Mouse (Mus musculus) testis, postnatal 10 days (tissue): ENCODE measurements around the gene Wdr31.

ENCODE experiments used
- DNase-seq: peaks from one replicate; pipeline ENCODE4 v3.0.0; 2021; ENCODE audit warnings: low spot score

Wdr31 gene

DNA sequence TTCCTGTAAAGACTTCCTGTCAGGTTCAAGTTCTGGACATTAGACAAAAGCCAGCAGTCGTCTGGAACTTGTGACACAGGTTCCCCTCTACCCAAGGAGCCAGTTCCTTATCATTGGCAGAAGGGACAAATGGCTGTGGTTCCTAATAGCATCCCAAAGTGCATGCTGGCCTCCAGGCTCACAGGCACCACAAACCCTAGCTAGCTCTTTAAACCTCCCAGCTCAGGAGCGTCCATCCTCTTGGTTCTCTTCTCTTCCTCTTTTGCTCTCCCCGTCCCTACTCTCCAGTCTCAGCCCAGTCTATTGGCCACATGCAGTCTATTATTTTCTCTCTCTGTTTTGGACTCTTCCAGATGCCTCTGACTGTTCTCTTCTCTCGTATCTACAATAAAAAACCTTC is 30.9 kb downstream of the Wdr31 start:
- DNase-seq = no peak

DNA sequence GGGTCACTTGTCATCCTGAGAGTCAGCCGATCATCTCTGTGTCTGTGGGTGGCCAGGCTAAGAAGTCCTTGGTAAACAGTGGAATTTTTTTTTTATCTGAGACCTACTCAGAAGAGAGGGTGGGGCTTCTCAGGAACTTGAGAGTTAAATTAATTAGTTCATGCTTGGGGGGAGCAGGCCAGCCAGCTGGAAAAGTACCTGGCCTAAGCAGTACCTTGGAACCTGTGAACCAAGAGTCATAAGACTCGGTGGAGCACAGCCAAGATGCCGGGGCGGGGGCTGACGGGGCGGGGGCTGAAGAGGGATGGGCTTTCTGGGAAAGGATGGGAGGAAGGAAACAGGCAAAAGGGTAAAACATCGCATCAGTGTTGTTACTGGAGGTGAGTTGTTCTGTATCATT is 32.8 kb downstream of the Wdr31 start:
- no peak for DNase-seq

DNA sequence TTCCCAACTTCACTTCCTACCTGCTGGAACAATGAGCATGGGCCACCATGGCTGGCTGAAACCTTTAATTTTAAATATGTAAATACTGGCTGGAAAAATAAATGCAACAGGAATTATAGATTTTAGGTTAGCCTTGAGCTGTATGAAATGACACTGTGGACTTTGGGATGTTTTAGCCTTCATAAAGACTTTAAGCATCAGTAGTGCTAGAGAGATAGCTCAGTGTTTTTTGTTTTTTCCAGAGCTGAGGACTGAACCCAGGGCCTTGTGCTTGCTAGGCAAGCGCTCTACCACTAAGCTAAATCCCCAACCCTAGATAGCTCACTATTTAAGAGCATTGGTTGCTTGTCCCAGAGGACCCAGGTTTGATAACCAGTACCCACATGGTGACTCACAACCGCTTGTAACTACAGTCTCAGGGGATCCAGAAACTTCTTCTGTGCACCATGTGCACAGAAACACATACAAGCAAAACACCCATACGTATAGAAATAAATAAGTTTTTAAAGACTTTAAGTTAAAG is 33.4 kb downstream of the Wdr31 start:
- DNase-seq = no peak

DNA sequence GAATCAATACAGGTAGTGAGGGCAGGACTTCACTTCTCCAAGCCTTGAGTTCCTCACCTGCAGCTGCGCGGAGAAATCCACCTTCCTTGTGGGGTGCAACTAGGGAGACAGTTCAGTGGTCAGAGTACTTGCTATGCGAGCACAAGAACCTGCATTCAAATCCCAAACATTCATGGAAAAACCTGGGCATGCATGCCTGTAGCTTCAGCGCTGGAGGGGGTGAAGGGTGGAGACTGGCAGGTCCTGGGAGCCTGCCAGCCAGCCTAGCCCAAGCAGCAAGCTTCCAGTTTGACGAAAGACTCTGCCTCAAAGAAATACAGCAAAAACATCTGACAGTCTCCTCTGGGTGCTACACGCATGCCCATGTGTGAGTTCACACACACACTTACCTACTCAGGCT is 35.6 kb downstream of the Wdr31 start, which contains the start of gene Rnf183:
Gene Rnf183 (minus strand): TSS at position 172 of the 400 bp plus-strand sequence.
- no peak for DNase-seq

DNA sequence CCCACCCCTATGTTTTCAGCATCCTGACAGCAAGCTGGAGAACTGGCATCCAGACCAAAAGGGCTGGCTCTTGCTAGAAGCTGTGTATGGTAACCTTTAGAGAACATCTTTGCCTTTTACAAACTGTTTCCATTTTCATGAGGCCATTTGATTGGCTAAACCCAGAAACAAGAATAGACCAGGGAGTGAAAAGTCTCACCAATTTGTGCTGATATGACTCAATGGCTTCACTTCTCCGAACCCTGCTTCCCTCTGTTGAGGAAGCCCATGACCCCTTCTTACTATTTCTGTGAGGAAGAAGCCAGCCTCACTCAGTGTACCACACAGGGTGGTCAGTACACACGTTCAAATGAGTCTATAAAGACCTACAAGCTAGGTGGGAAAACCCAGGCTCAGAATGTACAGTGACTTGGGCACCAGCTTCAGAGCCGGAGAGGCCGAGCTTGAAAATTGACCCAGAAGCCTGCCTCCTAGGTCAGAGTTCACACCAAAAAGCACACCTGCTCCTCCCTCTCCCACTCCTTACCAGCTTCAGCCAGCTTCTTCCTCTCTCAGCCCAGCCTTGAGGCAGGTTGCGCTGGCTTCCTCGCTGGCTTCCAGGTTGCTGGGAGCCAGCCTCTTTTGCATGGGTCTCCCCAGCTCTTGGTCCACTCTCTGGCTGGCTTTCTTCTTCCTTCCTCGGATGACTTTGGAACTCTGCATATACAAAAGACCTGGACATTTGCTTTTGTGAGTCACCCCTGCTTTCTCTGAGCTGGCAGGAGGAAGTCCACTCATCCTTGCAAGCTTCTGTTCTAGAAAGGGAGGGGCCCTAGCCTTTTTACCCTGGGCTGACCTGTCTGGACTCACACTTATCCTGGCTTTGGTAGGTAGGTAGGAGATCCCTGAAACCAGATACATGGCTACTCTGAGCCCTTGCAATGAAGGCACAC is 36.5 kb downstream of the Wdr31 start:
- DNase-seq = no peak

DNA sequence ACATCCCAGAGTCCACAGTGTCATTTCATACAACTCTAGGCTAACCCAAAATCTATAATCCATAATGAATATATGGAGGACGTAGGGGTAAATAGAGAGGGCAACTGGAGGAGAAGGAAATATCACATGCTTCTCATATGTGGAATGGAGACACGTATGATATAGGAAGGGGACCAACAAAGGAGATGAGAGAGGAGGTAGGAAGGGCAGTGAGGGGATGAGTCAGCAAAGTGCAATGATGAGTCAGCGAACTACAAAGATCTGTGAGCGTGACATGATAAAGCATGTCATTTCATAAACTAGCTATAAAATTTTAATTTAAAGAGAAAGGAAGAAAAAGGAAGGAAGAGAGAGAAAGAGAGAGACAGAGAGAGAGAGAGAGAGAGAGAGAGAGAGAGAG is 39.2 kb downstream of the Wdr31 start:
- no peak for DNase-seq

DNA sequence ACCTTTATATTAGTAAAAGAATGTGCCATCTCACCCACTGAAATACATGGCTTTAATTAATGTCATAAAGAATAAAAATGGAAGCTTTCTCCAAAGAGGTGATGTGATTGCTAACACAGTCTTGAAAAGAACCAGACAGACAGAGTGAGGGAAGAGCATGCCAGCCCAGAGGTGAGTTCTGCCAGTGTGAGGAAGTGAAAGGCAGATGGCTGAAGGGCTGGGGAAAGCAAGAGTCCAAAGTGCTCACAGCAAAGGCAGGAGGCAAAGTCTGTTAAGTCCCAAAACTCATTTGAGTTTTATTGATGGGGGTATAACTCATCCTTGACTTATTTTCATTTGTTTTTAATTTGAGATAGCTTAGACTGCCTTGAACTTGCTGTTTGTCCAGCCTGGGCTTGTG is 40.0 kb downstream of the Wdr31 start:
- DNase-seq = no peak

DNA sequence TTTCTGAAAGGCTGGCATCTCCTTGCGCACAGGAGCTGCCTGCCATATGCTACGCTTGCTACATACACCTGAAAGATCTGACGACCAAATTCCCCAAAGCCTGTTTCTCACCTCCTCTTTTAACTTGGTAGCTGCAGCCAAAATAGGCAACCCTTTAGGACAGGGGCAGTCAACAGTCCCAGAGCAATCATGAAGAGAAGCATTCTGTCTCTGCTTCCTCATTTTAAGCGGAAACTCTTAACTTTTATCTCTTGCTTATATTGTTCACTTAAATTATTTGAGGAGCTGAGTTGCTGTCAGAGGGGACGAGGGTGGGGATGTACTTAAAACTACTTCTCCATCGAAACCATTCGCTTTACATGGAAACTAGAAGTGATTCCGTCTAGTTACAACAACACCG is 41.1 kb downstream of the Wdr31 start:
- no peak for DNase-seq

DNA sequence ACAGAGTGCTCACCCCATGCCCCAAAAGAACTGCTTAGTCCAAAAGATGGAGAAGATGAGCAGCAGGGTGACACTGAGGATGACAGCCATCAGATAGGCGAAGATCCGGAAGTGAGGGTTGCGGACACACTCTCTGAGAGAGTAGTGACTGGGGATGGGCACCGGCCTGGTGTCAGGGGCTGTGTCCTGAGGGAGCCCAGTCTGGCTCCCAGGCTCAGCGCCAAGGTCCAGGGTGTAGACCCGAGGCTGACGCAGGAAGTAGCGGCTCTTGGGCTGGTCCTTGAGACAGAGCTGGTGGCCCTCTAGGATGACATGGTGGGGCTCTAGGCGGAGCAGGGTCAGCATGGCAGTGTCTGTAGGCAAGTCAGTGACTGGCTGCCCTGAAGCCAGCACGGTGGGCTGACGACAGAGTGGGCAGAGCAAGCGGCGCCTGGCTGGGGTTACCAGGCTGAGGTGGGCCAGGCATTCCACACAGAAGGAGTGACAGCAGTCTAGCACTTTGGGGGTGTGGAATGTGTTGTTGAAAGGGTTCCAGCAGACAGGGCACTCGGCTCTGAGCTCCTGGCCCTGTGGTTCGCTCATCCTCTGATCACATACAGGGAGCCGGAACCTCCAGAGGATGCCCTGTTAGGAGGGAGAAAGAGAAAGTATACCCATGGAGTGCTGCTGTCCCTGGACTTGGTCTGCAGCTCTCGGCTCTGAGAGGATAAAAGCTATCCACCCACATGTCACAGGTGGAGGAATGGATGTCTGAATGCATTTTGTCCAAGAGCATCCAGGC is 42.5 kb downstream of the Wdr31 start:
- DNase-seq = peak; percentile 53

DNA sequence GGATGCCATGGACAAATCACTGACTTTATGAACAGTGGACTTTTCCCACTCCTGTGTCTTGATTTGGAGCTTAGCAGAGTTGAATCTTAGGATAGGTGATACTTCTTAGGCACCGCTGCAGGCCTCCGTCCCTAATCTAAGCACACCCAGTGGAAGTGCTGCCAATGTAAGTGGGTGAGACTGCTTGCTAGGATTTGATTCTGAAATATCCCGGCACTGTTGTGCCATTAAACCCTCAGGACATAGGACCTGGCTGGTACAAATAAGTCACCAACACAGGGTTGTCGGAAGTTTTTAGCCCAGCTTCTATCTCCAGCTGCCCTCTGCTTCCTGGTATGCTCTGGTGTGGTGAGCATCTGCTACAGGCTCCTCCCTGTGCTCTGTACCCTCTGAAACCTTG is 44.8 kb downstream of the Wdr31 start:
- no peak for DNase-seq

DNA sequence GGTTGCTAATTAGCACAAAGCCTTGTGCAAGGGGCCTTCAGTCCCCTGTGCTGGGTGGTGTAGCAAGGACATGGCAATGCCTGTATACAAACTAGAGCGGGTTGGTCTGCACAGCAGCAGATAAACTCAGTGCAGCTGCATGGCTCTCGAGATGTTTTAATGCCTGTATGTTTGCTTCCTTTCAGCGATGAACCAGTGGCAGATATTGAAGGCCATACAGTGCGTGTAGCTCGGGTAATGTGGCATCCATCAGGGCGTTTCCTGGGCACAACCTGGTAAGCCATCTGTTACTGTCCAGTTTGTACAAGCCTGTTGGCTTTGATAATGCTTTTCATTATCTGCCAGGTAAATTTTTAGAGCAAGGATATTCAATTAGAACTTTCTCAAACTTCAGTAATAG is 51.6 kb downstream of the Wdr31 start:
- no peak for DNase-seq

DNA sequence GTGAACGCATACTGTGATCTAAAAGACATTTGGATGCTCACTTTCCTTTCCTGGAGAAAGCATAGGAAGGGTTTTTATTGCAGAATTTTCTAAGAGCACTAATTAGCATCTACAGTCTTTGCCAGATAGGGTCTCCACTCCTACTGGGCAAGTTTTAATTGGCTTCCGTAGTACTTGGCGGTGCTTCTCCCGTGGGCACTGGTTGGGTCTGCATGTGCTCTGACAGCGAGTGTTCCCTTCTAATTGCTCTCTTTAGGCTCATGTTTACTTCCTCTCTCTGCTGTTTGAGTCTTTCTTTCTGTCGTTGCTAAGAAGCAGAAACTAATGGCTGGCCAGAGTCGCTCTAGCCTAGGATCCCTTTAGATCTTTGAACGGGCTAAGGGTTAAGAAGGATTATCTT is 52.2 kb downstream of the Wdr31 start:
- DNase-seq = no peak

DNA sequence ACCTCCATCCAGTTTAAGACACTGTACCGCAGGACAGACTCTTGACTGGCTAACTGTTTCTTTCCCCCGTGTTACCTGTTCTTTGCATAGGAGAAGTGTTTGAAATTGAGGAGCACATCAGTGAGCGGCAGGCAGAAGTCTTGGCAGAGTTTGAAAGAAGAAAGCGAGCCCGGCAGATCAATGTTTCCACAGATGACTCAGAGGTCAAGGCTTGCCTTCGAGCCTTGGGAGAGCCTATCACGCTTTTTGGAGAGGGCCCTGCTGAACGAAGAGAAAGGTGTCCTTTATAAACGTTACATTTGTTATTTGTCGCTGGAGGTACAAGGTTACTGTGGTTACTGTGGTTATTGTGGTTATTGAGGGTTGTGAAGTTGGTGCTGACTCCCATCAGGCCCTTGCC is 59.1 kb downstream of the Wdr31 start:
- DNase-seq = no peak

DNA sequence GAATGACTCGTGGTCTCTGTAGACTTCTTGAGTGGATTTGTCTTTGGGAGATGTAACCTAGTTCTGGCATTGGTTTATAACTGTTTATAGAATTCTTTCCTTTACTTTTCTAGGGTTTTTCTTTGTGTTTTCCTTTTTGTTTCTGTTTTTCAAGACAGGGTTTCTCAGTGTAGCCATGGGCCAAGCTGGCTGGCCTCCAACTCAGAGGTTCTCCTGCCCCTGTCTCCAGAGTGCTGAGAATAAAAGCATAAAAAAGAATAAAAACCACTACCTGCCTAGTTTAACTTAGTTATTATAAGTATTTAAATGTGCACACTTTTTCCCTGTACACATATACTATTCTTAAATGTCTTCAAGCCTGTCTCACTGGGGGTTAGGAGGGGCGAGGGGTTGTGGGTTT is 60.4 kb downstream of the Wdr31 start:
- DNase-seq = no peak

DNA sequence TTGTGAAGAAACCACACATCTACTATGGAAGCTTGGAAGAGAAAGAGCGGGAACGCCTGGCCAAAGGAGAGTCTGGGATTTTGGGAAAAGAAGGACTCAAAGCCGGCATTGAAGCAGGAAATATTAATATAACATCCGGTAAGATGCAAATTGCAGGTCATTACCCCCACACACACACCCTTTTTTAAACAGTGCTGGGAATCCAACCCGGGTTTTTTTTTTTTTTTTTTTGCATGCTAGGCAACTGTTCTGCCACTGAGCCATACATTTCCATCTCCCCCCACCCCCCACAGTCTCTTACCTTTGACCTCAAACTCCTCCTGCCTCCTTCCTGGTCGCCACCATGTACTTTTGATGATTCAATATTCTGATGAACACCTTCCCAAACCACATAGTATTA is 61.1 kb downstream of the Wdr31 start:
- DNase-seq = no peak

DNA sequence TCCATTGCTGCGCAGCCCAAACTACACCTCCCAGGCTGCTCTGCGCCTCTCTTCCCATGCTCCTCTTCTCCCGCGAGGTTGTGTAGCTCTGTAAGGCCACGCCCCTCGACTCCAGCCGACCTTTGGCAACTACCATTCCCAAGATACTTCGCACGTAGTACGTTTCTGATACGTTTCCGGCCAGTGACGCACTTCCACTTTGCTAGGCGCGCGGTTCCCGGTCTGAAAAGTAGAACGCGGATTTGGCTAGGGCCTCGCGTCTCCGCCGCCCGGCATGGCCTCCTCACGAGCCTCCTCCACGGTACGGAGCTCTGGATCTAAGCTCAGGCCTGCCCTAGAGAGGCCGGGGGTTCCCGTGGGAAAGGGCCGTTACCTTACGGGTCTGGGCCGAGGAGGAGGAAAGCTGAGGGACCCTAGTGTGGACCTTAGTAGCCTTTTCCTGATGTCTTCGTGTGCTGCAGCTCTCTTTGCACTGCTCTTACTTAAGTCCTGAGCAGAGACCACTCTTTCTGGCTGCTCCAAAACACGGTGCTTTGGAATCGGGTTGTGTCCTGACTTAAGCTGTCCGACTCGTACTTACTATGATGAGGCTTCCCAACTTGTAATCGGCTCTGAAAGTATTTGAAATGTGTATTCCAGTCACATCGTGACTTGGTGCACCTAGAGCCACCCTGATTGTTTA is 62.0 kb downstream of the Wdr31 start, which contains the start of the genes Cdc26 and Prpf4:
Gene Cdc26 (minus strand): TSS at position 42 of the 682 bp plus-strand sequence.
Gene Prpf4 (plus strand): TSS at position 197 of the 682 bp plus-strand sequence.
- peak; percentile 98 for DNase-seq

DNA sequence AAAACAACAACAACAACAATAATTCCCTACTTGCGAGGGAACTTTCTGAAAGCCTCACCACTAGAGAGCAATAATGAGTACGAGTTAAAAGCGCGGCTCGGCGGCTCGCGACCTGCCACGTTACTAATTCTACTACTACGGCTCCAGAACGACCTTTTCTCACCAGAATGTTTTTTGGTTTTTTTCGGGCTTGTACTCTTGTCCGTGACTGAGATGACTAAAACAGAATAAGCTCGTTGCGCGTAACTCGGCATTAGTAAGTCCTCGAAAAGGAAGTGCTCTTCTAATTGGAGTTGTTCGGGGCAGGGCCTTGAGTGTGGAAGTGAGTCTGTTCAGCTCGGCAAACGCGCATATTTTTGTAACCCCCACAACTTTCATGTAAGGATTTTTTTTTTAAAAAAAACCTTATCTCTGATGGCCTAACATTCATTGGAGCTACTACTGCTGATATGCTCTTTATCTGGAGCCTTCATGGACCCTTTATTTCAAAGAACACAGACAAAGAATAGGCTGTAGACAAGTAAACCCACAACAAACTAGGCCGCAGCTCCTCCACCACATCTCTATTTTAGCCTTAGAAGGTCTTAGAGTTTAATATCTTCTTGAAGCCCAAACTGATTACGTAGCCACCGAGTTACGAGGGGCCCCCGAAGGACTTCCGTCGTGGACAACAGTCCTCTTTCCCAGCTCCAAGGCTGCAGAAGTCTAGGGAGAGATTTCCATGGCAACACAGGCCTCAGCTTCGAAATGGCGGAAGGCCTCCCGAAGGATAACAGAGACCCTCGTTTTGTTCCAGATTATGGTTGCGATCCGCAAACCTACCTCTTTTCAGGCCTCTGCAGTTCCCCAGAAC is 62.7 kb downstream of the Wdr31 start:
- DNase-seq = peak; percentile 50

DNA sequence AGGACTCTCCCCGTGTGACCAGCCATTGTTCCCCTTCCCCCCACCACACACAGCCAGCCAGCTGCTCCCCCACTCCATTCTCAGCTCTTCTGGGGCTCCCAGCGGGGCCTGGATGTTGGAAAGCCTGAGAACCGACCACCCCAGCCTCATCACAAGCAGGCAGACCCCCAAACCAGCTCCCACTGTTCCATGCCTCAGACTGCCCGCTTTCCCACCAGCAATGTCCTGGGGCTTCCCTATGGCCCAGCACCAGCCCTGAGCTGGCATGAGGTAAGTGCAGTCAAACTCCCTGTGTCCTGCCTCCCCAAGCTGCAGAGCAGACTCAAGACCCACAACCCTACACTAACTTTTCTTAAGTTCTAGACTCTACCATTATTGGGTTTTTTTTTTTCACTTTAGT is 64.6 kb downstream of the Wdr31 start:
- DNase-seq = no peak

DNA sequence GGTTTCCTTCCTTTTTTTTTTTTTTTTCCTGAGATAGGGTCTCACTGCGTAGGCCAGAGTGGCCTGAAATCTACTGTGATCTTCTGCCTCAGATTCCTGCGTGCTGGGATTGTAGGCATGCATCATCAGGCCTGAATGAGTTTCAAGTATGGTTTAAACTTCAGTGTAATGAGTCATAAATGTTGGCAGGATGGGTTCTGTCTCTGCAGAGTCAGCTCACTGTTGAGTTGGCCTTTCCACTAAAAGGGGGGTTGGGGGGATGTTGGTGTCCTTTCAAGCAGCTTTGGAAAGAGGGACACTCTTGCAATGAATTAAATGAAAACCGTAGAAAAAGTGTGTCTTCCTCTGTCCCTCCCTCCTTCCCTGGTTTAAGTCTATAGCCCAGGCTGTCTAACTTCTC is 71.7 kb downstream of the Wdr31 start:
- no peak for DNase-seq
